Mouse (Mus musculus): ENCODE measurements around the gene Ms4a10.

- peak; percentile 86 for TF ChIP-seq CTCF (IDR thresholded peaks at IDR 0.05; ENCODE audit: low read depth, low read length)
- no peak for TF ChIP-seq EP300 (IDR thresholded peaks at IDR 0.05; ENCODE audit: insufficient read depth, low read depth, low read length)
- no peak for TF ChIP-seq POLR2A (IDR thresholded peaks at IDR 0.05; ENCODE audit: insufficient read depth, low read length)
Measured at GRCm38 (mm10) chr19:10983146-10983545, 8.7 kb upstream of the Ms4a10 start.
